Mouse (Mus musculus) left cerebral cortex, adult 18-20 months (tissue): ENCODE data around the gene Rai1. TPM values are rescaled to one million over a fixed set of nuclear protein-coding genes. Genes with fewer than 3 reads are reported as not detected.

Experiments
- DNase-seq, 2 experiments: peaks; one replicate each; pipeline ENCODE4 v3.0.0; 2021 to 2022; ENCODE audit warnings: low spot score in 2 of 2, mixed read lengths in 1 of 2
- total RNA-seq, 2 experiments: library from RNA; stranded (reverse); gene quantifications; 2 replicates each; pipeline ENCODE4 v1.2.3; 2021

Gene Rai1
- total RNA-seq, 2 experiments from 2014 or later = 74.0 to 76.1 TPM

GRCm38 (mm10) chr11:60161146-60161874 is 56.5 kb downstream of the Rai1 start:
- no peak for DNase-seq

GRCm38 (mm10) chr11:60162547-60162946 is 57.7 kb downstream of the Rai1 start:
- no peak for DNase-seq

GRCm38 (mm10) chr11:60163362-60163761 is 58.5 kb downstream of the Rai1 start:
- DNase-seq = no peak

GRCm38 (mm10) chr11:60164450-60164849 is 59.6 kb downstream of the Rai1 start:
- DNase-seq = no peak

- DNase-seq = no peak
Observed at GRCm38 (mm10) chr11:60165076-60165475, 60.3 kb downstream of the Rai1 start.

- no peak for DNase-seq
Observed at GRCm38 (mm10) chr11:60168780-60169179, 64.0 kb downstream of the Rai1 start.

GRCm38 (mm10) chr11:60172074-60172473 is 67.3 kb downstream of the Rai1 start:
- DNase-seq = no peak

- DNase-seq = no peak
Observed at GRCm38 (mm10) chr11:60173606-60174184, 68.9 kb downstream of the Rai1 start.

GRCm38 (mm10) chr11:60175371-60176181 is 70.8 kb downstream of the Rai1 start:
- DNase-seq = peak; percentile 75 to 86

- peak; percentile 58 to 80 for DNase-seq
Observed at GRCm38 (mm10) chr11:60176182-60176974, 71.6 kb downstream of the Rai1 start.

GRCm38 (mm10) chr11:60176975-60177657 is 72.3 kb downstream of the Rai1 start:
- peak; percentile 42 to 73 for DNase-seq

GRCm38 (mm10) chr11:60178005-60178404 is 73.2 kb downstream of the Rai1 start:
- no peak for DNase-seq

- DNase-seq = no peak
Observed at GRCm38 (mm10) chr11:60178506-60178905, 73.7 kb downstream of the Rai1 start.

- no peak for DNase-seq
Observed at GRCm38 (mm10) chr11:60182116-60182670, 77.4 kb downstream of the Rai1 start.

- no peak for DNase-seq
Observed at GRCm38 (mm10) chr11:60182741-60183140, 77.9 kb downstream of the Rai1 start.

- DNase-seq = peak; percentile 40 to 70
Observed at GRCm38 (mm10) chr11:60184346-60185325, 79.8 kb downstream of the Rai1 start.

- peak in 1 of 2 experiments; percentile 37 for DNase-seq
Observed at GRCm38 (mm10) chr11:60185396-60186231, 80.8 kb downstream of the Rai1 start.

- no peak for DNase-seq
Observed at GRCm38 (mm10) chr11:60187070-60187469, 82.3 kb downstream of the Rai1 start.
